Mouse (Mus musculus) myocyte (in vitro differentiated cells): ENCODE data around the gene Cog2. TPM values are rescaled to one million over a fixed set of nuclear protein-coding genes. Genes with fewer than 3 reads are reported as not detected.

Experiments
- H3K27me3 ChIP-seq: one replicate; pipeline ENCODE4 v1.6.1; 2011; ENCODE audit not compliant: control insufficient read depth, insufficient read depth, insufficient read length
- H3K36me3 ChIP-seq: one replicate; pipeline ENCODE4 v1.6.1; 2011; ENCODE audit not compliant: control insufficient read depth, insufficient read depth
- H3K4me2 ChIP-seq: one replicate; pipeline ENCODE4 v1.6.1; 2011; ENCODE audit warnings: low read depth, control low read depth
- H3K4me3 ChIP-seq: one replicate; pipeline ENCODE4 v1.5.1; 2011; ENCODE audit warnings: mild to moderate bottlenecking, control low read depth, moderate library complexity
- H3K79me2 ChIP-seq: one replicate; pipeline ENCODE4 v1.6.1; 2011; ENCODE audit not compliant: control insufficient read depth, insufficient read depth
- H3ac ChIP-seq: one replicate; pipeline ENCODE4 v1.6.1; 2011; ENCODE audit not compliant: control insufficient read depth, insufficient read length
- CEBPB ChIP-seq: IDR thresholded peaks from 2 replicates; pipeline ENCODE4 v1.6.1; 2011; ENCODE audit warnings: mild to moderate bottlenecking, moderate library complexity; ENCODE audit not compliant: poor library complexity, insufficient read depth, severe bottlenecking
- E2F4 ChIP-seq: IDR thresholded peaks from one replicate; pipeline ENCODE4 v1.6.1; 2011; ENCODE audit warnings: mild to moderate bottlenecking, control low read depth, moderate library complexity; ENCODE audit not compliant: insufficient read depth
- MAX ChIP-seq: IDR thresholded peaks from one replicate; pipeline ENCODE4 v1.6.1; 2011; ENCODE audit warnings: low read depth, mild to moderate bottlenecking, control low read depth
- MYOD1 ChIP-seq, 3 experiments: IDR thresholded peaks; one replicate each; pipeline ENCODE4 v1.6.1; 2011; ENCODE audit warnings: control low read depth in 2 of 3, low read depth in 2 of 3, mild to moderate bottlenecking in 2 of 3, moderate library complexity in 1 of 3; ENCODE audit not compliant: insufficient read length in 2 of 3, control insufficient read depth in 1 of 3
- MYOG ChIP-seq, 3 experiments: IDR thresholded peaks; one replicate each; pipeline ENCODE4 v1.6.1; 2011; ENCODE audit warnings: control low read depth in 2 of 3, low read depth in 2 of 3, mild to moderate bottlenecking in 2 of 3; ENCODE audit not compliant: insufficient read length in 2 of 3, control insufficient read depth in 1 of 3, insufficient read depth in 1 of 3
- POLR2A ChIP-seq: IDR thresholded peaks from one replicate; pipeline ENCODE4 v1.6.1; 2011; ENCODE audit warnings: low read depth, mild to moderate bottlenecking, control low read depth, moderate library complexity; ENCODE audit not compliant: insufficient read length
- POLR2AphosphoS2 ChIP-seq: IDR thresholded peaks from one replicate; pipeline ENCODE4 v1.6.1; 2011; ENCODE audit warnings: low read depth, control low read depth; ENCODE audit not compliant: insufficient read length
- REST ChIP-seq: IDR thresholded peaks from one replicate; pipeline ENCODE4 v1.6.1; 2011; ENCODE audit warnings: mild to moderate bottlenecking, control low read depth, moderate library complexity; ENCODE audit not compliant: insufficient read depth, insufficient read length
- SRF ChIP-seq: IDR thresholded peaks from one replicate; pipeline ENCODE4 v1.6.1; 2011; ENCODE audit warnings: low read depth; ENCODE audit not compliant: control insufficient read depth, insufficient read length
- TCF12 ChIP-seq: IDR thresholded peaks from one replicate; pipeline ENCODE4 v1.6.1; 2011; ENCODE audit warnings: mild to moderate bottlenecking, control low read depth; ENCODE audit not compliant: poor library complexity, insufficient read depth, severe bottlenecking
- TCF3 ChIP-seq: IDR thresholded peaks from one replicate; pipeline ENCODE4 v1.6.1; 2011; ENCODE audit warnings: low read depth, control low read depth; ENCODE audit not compliant: insufficient read length
- USF1 ChIP-seq: IDR thresholded peaks from one replicate; pipeline ENCODE4 v1.6.1; 2011; ENCODE audit warnings: low read depth, mild to moderate bottlenecking, control low read depth, moderate library complexity
- polyA plus RNA-seq: library from polyadenylated mRNA; unstranded; fragments of >200 nt; fragmentation: generic; extraction: Trizol; gene quantifications from one replicate; pipeline ENCODE4 v1.2.1, GENCODE M21; 2012; ENCODE audit warnings: missing spikeins

Cog2 gene
- polyA plus RNA-seq, 1 experiment: 26.3 TPM

GRCm38 (mm10) chr8:124532626-124533025 lies 12.1 kb downstream of the Cog2 start:
- TF ChIP-seq E2F4 (no peak), SRF (no peak), REST (no peak), USF1 (no peak), MYOD1 (IDR thresholded peaks at IDR 0.05; ENCODE audit: control insufficient read depth in 1 of 3, insufficient read length in 2 of 3, low read depth in 2 of 3) (no peak), TCF12 (no peak), MAX (no peak), CEBPB (no peak), TCF3 (no peak), POLR2A (no peak)
- H3K36me3 ChIP-seq: peaks cover 14% of the 10 kb centered on the region

GRCm38 (mm10) chr8:124535451-124535850 lies 14.9 kb downstream of the Cog2 start:
- Histone ChIP-seq H3K27me3 (no peaks in the 10 kb centered on the region), H3K36me3 (peaks cover 23% of the 10 kb centered on the region), H3K4me3 (no peak overlapping the region), H3K4me2 (no peak overlapping the region), H3K79me2 (no peaks in the 10 kb centered on the region), H3ac (no peak overlapping the region)
- no peak for TF ChIP-seq MYOD1 (IDR thresholded peaks at IDR 0.05; ENCODE audit: control insufficient read depth in 1 of 3, insufficient read length in 2 of 3, low read depth in 2 of 3)
- TF ChIP-seq E2F4: no peak
- no peak for TF ChIP-seq TCF12
- no peak for TF ChIP-seq POLR2AphosphoS2
- no peak for TF ChIP-seq CEBPB
- TF ChIP-seq TCF3: no peak
- TF ChIP-seq USF1: no peak
- no peak for TF ChIP-seq REST
- TF ChIP-seq MAX: no peak
- no peak for TF ChIP-seq SRF

More at GRCm38 (mm10) chr8:124532626-124533025, 12.1 kb downstream of the Cog2 start:
- Histone ChIP-seq H3K4me3 (no peak overlapping the region), H3K4me2 (no peak overlapping the region), H3ac (no peak overlapping the region), H3K79me2 (no peaks in the 10 kb centered on the region), H3K27me3 (no peaks in the 10 kb centered on the region)

GRCm38 (mm10) chr8:124540906-124541305 lies 20.3 kb downstream of the Cog2 start:
- H3ac ChIP-seq: no peak overlapping the region
- no peak overlapping the region for H3K4me3 ChIP-seq
- no peaks in the 10 kb centered on the region for H3K79me2 ChIP-seq
- H3K36me3 ChIP-seq: peaks cover 15% of the 10 kb centered on the region
- H3K4me2 ChIP-seq: no peak overlapping the region
- no peaks in the 10 kb centered on the region for H3K27me3 ChIP-seq
- TF ChIP-seq CEBPB (no peak), TCF3 (no peak), MYOD1 (IDR thresholded peaks at IDR 0.05; ENCODE audit: control insufficient read depth in 1 of 3, insufficient read length in 2 of 3, low read depth in 2 of 3) (no peak), POLR2AphosphoS2 (no peak), TCF12 (no peak), E2F4 (no peak), POLR2A (no peak), MYOG (IDR thresholded peaks at IDR 0.05; ENCODE audit: control insufficient read depth in 1 of 3, insufficient read depth in 1 of 3, insufficient read length in 2 of 3, low read depth in 2 of 3) (no peak), MAX (no peak), SRF (no peak), REST (no peak), USF1 (no peak)

GRCm38 (mm10) chr8:124542001-124542400 lies 21.4 kb downstream of the Cog2 start:
- Histone ChIP-seq H3K27me3 (no peaks in the 10 kb centered on the region), H3ac (no peak overlapping the region), H3K4me3 (no peak overlapping the region), H3K36me3 (peaks cover 15% of the 10 kb centered on the region), H3K79me2 (no peaks in the 10 kb centered on the region), H3K4me2 (no peak overlapping the region)
- TF ChIP-seq USF1 (no peak), TCF3 (no peak), POLR2AphosphoS2 (no peak), CEBPB (no peak), MAX (no peak), TCF12 (no peak), E2F4 (no peak), POLR2A (no peak), SRF (no peak), MYOD1 (IDR thresholded peaks at IDR 0.05; ENCODE audit: control insufficient read depth in 1 of 3, insufficient read length in 2 of 3, low read depth in 2 of 3) (no peak), MYOG (IDR thresholded peaks at IDR 0.05; ENCODE audit: control insufficient read depth in 1 of 3, insufficient read depth in 1 of 3, insufficient read length in 2 of 3, low read depth in 2 of 3) (no peak), REST (no peak)

GRCm38 (mm10) chr8:124543272-124543671 lies 22.7 kb downstream of the Cog2 start:
- Histone ChIP-seq H3ac (no peak overlapping the region), H3K27me3 (no peaks in the 10 kb centered on the region), H3K4me3 (no peak overlapping the region), H3K79me2 (no peaks in the 10 kb centered on the region), H3K4me2 (no peak overlapping the region), H3K36me3 (peaks cover 15% of the 10 kb centered on the region)
- TF ChIP-seq CEBPB: no peak
- TF ChIP-seq MYOD1 (IDR thresholded peaks at IDR 0.05; ENCODE audit: control insufficient read depth in 1 of 3, insufficient read length in 2 of 3, low read depth in 2 of 3): no peak
- TF ChIP-seq TCF12: no peak
- no peak for TF ChIP-seq POLR2A
- no peak for TF ChIP-seq USF1
- TF ChIP-seq MAX: no peak
- TF ChIP-seq SRF: no peak
